24 mouse cellular contexts compared by ENCODE assay signal in genomic region chrX:33928225-33928624, GRCm38 (mm10). TPM values are rescaled to one million over a fixed set of nuclear protein-coding genes. Genes with fewer than 3 reads are reported as not detected.
DNase-seq lines count a peak whose midpoint lies in the region; ATAC-seq and TF ChIP-seq lines count a peak whose summit lies in the region.
"Not testable (repeated sequence)": the region's sequence is repeated elsewhere in the genome, so short reads cannot be mapped to it uniquely, and the experiment has no call there.
"Had no signal": no experiment of that assay in that cellular context is flagged by ENCODE, and none has a peak within 500 bp of the region (broad histone marks: within the 10 kb centered on the region; RNA-seq: fewer than 3 reads in every experiment).

No protein-coding gene starts in this region.

- not testable (repeated sequence) for H3K4me2 ChIP-seq in CH12.LX (ENCODE audit: insufficient read depth, low read depth, poor library complexity, severe bottlenecking); heart, postnatal 0 days (ENCODE audit: low read depth, low read length); midbrain, embryonic 11.5 days

- not testable (repeated sequence) for ATAC-seq in heart, postnatal 0 days (ENCODE audit: insufficient read depth, low read depth); midbrain, embryonic 11.5 days (ENCODE audit: low FRiP score)

- not testable (repeated sequence) for H3K4me3 ChIP-seq in CH12.LX (replicated peaks in 1 of 3; ENCODE audit: low read depth in 2 of 3, low read length in 2 of 3, poor library complexity in 1 of 3); heart, postnatal 0 days (ENCODE audit: low read depth, low read length); midbrain, embryonic 11.5 days (ENCODE audit: low read depth, low read length)

- not testable (repeated sequence) for TF ChIP-seq POLR2A in CH12.LX (IDR thresholded peaks at IDR 0.05; ENCODE audit: low read depth, low read length)

- H3K27me3 ChIP-seq in CH12.LX (replicated peaks); heart, postnatal 0 days (ENCODE audit: control insufficient read depth, insufficient read depth, low read length); midbrain, embryonic 11.5 days (ENCODE audit: control insufficient read depth, insufficient read depth, low read length): not testable (repeated sequence)

- H3K4me1 ChIP-seq in CH12.LX (ENCODE audit: control insufficient read depth in 1 of 2, insufficient read depth in 2 of 2); heart, postnatal 0 days (ENCODE audit: control insufficient read depth, insufficient read depth); midbrain, embryonic 11.5 days (ENCODE audit: control insufficient read depth, insufficient read depth, low read length): not testable (repeated sequence)

- in situ Hi-C loops in CH12.LX (cut with MboI; ENCODE audit: low pct_ligation_motif_present, low pct_unique_long_range_greater_than_20kb, low sequenced_read_pairs) = not testable (repeated sequence)

- peak; percentile 24 for DNase-seq in CH12.LX (ENCODE audit: extremely low read depth)
- peak; percentile 2 for DNase-seq in adipocyte (ENCODE audit: low spot score)
- peak; percentile 5 for DNase-seq in gastrocnemius, postnatal 25 days
- DNase-seq in heart, postnatal 0 days (ENCODE audit: low spot score) = peak; percentile 3
- peak; percentile 28 for DNase-seq in midbrain, embryonic 11.5 days (ENCODE audit: low spot score, missing footprints)
- DNase-seq in thymus, postnatal 0 days (ENCODE audit: low spot score) = peak; percentile 0

- TF ChIP-seq RAD21 in CH12.LX (IDR thresholded peaks at IDR 0.05; ENCODE audit: low read depth, low read length) = not testable (repeated sequence)

- not testable (repeated sequence) for TF ChIP-seq CTCF in CH12.LX (conservative IDR thresholded peaks at IDR 0.05 in 1 of 2, IDR thresholded peaks at IDR 0.05 in 1 of 2; ENCODE audit: low read depth in 2 of 2, low read length in 2 of 2); heart, postnatal 0 days (IDR thresholded peaks at IDR 0.05; ENCODE audit: low read depth)

- dilution Hi-C loops in CH12.LX (cut with MboI; ENCODE audit: extremely low pct_ligation_motif_present, extremely low pct_unique_long_range_greater_than_20kb, low sequenced_read_pairs) = not testable (repeated sequence)

- H3K9ac ChIP-seq in CH12.LX (ENCODE audit: insufficient read depth, low read depth); heart, postnatal 0 days (replicated peaks; ENCODE audit: low read depth, low read length); midbrain, embryonic 11.5 days (ENCODE audit: low read length): not testable (repeated sequence)

- H3K36me3 ChIP-seq in CH12.LX (replicated peaks in 1 of 2; ENCODE audit: control insufficient read depth in 1 of 2, insufficient read depth in 1 of 2, low read length in 1 of 2); heart, postnatal 0 days (replicated peaks; ENCODE audit: control insufficient read depth, insufficient read depth, low read length); midbrain, embryonic 11.5 days (ENCODE audit: control insufficient read depth, insufficient read depth, low read length): not testable (repeated sequence)

- WGBS in heart, postnatal 0 days = 63% methylated on average over 4 of the region's 4 CpGs
- WGBS in midbrain, embryonic 11.5 days = 83% methylated on average over 4 of the region's 4 CpGs

- not testable (repeated sequence) for H3K9me3 ChIP-seq in CH12.LX (replicated peaks; ENCODE audit: low read length); heart, postnatal 0 days (replicated peaks; ENCODE audit: control insufficient read depth, low read length)
- H3K9me3 ChIP-seq in midbrain, embryonic 11.5 days (ENCODE audit: control insufficient read depth, low read length) = peaks cover 12% of the 10 kb centered on the region; the same call in 1 of the 2 replicates

- not testable (repeated sequence) for H3K27ac ChIP-seq in CH12.LX (ENCODE audit: insufficient read depth, low read depth); heart, postnatal 0 days (ENCODE audit: low read depth); midbrain, embryonic 11.5 days (ENCODE audit: low read depth, low read length)

- TF ChIP-seq EP300 in CH12.LX (IDR thresholded peaks at IDR 0.05; ENCODE audit: low read length); heart, postnatal 0 days (IDR thresholded peaks at IDR 0.05; ENCODE audit: low read depth): not testable (repeated sequence)

- not testable (repeated sequence) for H3K79me2 ChIP-seq in CH12.LX (replicated peaks; ENCODE audit: control insufficient read depth, extremely low read depth, insufficient read depth, poor library complexity, severe bottlenecking)

RNA-seq across cellular contexts. Expression of gene Btbd35f6, which starts 28.1 kb away (rescaled TPM):
- total RNA-seq in CH12.LX (2012; rRNA removed) = not detected in 2 replicates
- total RNA-seq in CH12.LX (2014; rRNA removed) = not detected in 2 replicates
- polyA plus RNA-seq in CH12.LX (2012; ENCODE audit: insufficient read length, low read depth) = not detected in 2 replicates
- total RNA-seq in gastrocnemius, postnatal 25 days (2021) = not detected
- not detected in 2 replicates for total RNA-seq in heart, postnatal 0 days (2014; rRNA removed; ENCODE audit: low replicate concordance)
- polyA plus RNA-seq in heart, postnatal 0 days (2015; fragmentation: Nextera tagmentation; extraction: Ambion mirVana) = not detected in 2 replicates
- not detected in 2 replicates for polyA plus RNA-seq in midbrain, embryonic 11.5 days (2014; fragmentation: Nextera tagmentation; extraction: Ambion mirVana)
- polyA plus RNA-seq in thymus, postnatal 0 days (2015; fragmentation: Nextera tagmentation; extraction: Ambion mirVana) = not detected in 2 replicates
- total RNA-seq: adrenal gland, adult 2 months; adrenal gland, postnatal 10 days; adrenal gland, postnatal 25 days; adrenal gland, postnatal 4 days; common myeloid progenitor, adult 5-6 weeks; ES-E14; forebrain, postnatal 0 days had no signal
- polyA plus RNA-seq: activated CD4-positive, CD25-positive, alpha-beta regulatory T cell, adult 4 months; adrenal gland, adult 2 months; brain, embryonic 14.5 days; CD4-positive, CD25-positive, alpha-beta regulatory T cell, adult 4 months; embryonic facial prominence, embryonic 11.5 days; embryonic facial prominence, embryonic 13.5 days; embryonic facial prominence, embryonic 15.5 days; erythroblast, embryonic 14.5 days; forebrain, embryonic 10.5 days; forebrain, embryonic 13.5 days; forebrain, embryonic 15.5 days; forebrain, postnatal 0 days; Patski had no signal

RNA-seq across cellular contexts. Expression of gene Gm21870, which starts 58.4 kb away (rescaled TPM):
- total RNA-seq in CH12.LX (2012; rRNA removed) = not detected in 2 replicates
- not detected in 2 replicates for total RNA-seq in CH12.LX (2014; rRNA removed)
- polyA plus RNA-seq in CH12.LX (2012; ENCODE audit: insufficient read length, low read depth) = not detected in 2 replicates
- total RNA-seq in gastrocnemius, postnatal 25 days (2021) = not detected
- not detected in 2 replicates for total RNA-seq in heart, postnatal 0 days (2014; rRNA removed; ENCODE audit: low replicate concordance)
- polyA plus RNA-seq in heart, postnatal 0 days (2015; fragmentation: Nextera tagmentation; extraction: Ambion mirVana) = not detected in 2 replicates
- not detected in 2 replicates for polyA plus RNA-seq in midbrain, embryonic 11.5 days (2014; fragmentation: Nextera tagmentation; extraction: Ambion mirVana)
- polyA plus RNA-seq in thymus, postnatal 0 days (2015; fragmentation: Nextera tagmentation; extraction: Ambion mirVana) = not detected in 2 replicates
- total RNA-seq: adrenal gland, adult 2 months; adrenal gland, postnatal 10 days; adrenal gland, postnatal 25 days; adrenal gland, postnatal 4 days; common myeloid progenitor, adult 5-6 weeks; ES-E14; forebrain, postnatal 0 days had no signal
- polyA plus RNA-seq: activated CD4-positive, CD25-positive, alpha-beta regulatory T cell, adult 4 months; adrenal gland, adult 2 months; brain, embryonic 14.5 days; CD4-positive, CD25-positive, alpha-beta regulatory T cell, adult 4 months; embryonic facial prominence, embryonic 11.5 days; embryonic facial prominence, embryonic 13.5 days; embryonic facial prominence, embryonic 15.5 days; erythroblast, embryonic 14.5 days; forebrain, embryonic 10.5 days; forebrain, embryonic 13.5 days; forebrain, embryonic 15.5 days; forebrain, postnatal 0 days; Patski had no signal
